Mouse (Mus musculus) hindbrain, embryonic 15.5 days (tissue): ENCODE measurements around the gene Thoc3. TPM values are rescaled to one million over a fixed set of nuclear protein-coding genes. Genes with fewer than 3 reads are reported as not detected.

Source experiments
- ATAC-seq: fragments of 200-750 bp; cut with Nextera tagmentation; 2 replicates; pipeline ENCODE4 v1.8.0; 2017; ENCODE audit warnings: low read depth, moderate number of reproducible peaks, moderate TSS enrichment; ENCODE audit not compliant: low FRiP score
- H3K27ac ChIP-seq: fragments of 300-500 bp; sonication (generic); replicated peaks from 2 replicates; pipeline ENCODE4 v1.5.1; 2015; ENCODE audit warnings: mild to moderate bottlenecking, inconsistent platforms
- H3K27me3 ChIP-seq: fragments of 300-500 bp; sonication (generic); 2 replicates; pipeline ENCODE4 v1.6.1; 2015; ENCODE audit warnings: control low read depth, inconsistent platforms
- H3K36me3 ChIP-seq: fragments of 300-500 bp; sonication (generic); 2 replicates; pipeline ENCODE4 v1.6.1; 2015; ENCODE audit warnings: control low read depth, inconsistent platforms
- H3K4me1 ChIP-seq: fragments of 300-500 bp; sonication (generic); replicated peaks from 2 replicates; pipeline ENCODE4 v1.6.1; 2015; ENCODE audit warnings: control low read depth, inconsistent platforms
- H3K4me2 ChIP-seq: fragments of 300-500 bp; sonication (generic); 2 replicates; pipeline ENCODE4 v1.6.1; 2015; ENCODE audit warnings: moderate library complexity, mild to moderate bottlenecking, inconsistent platforms
- H3K4me3 ChIP-seq: fragments of 300-500 bp; sonication (generic); 2 replicates; pipeline ENCODE4 v1.5.1; 2015; ENCODE audit warnings: mild to moderate bottlenecking, inconsistent platforms
- H3K9ac ChIP-seq: fragments of 300-500 bp; sonication (generic); 2 replicates; pipeline ENCODE4 v1.6.1; 2015; ENCODE audit warnings: inconsistent platforms
- H3K9me3 ChIP-seq: fragments of 300-500 bp; sonication (generic); 2 replicates; pipeline ENCODE4 v1.6.1; 2016; ENCODE audit warnings: control low read depth, inconsistent platforms
- WGBS: fragments of 180-500 bp; shearing (Covaris S2); methylation state at CpG from one replicate; pipeline ENCODE4 v1.1.7; 2015; 5-methylcytosine and 5-hydroxymethylcytosine counted together
- polyA plus RNA-seq: library from polyadenylated mRNA; unstranded; fragments of >200 nt; fragmentation: Nextera tagmentation; extraction: Ambion mirVana; gene quantifications from 2 replicates; pipeline ENCODE4 v1.2.1, GENCODE M21; 2015

The Thoc3 gene
- polyA plus RNA-seq, 1 experiment from 2014 or later, result 97.1 TPM

DNA sequence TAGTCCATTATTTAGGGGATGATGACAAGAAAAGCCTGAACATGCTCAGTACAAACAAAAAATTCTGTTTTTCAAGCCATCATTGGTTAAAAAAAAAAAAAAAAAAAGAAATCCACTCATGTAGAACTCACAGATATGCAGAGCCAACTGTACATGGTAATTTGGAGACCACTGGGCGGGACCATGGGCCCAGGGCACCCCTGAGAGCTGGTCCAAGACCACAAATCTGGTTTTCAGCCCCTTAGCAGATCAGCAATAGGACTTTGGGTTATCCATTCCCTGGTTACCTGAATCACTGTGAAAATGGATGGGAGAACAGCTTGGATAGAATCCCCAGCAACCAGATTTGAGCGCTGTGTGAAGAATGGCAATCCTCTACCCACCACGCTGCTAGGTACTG lies 57.0 kb downstream of the Thoc3 start:
- H3K27me3 ChIP-seq, result no peaks in the 10 kb centered on the region
- H3K9me3 ChIP-seq, result no peaks in the 10 kb centered on the region
- H3K4me3 ChIP-seq, result no peak overlapping the region
- ATAC-seq, result no peak
- no peak overlapping the region for H3K27ac ChIP-seq
- H3K4me2 ChIP-seq, result no peak overlapping the region
- WGBS, result 91% methylated on average over 3 of the region's 3 CpGs
- H3K9ac ChIP-seq, result no peak overlapping the region
- H3K36me3 ChIP-seq, result no peaks in the 10 kb centered on the region
- H3K4me1 ChIP-seq, result peaks cover 14% of the 10 kb centered on the region

Other genes with a start within 250 kb of the Thoc3 start
- 27.9 and 31.2 TPM in 2 replicates for gene Cplx2, start 97.5 kb downstream of the Thoc3 start, polyA plus RNA-seq
- gene Simc1, start 34.9 kb upstream of the Thoc3 start, polyA plus RNA-seq, result 22.4 and 24.2 TPM in 2 replicates
- gene 4833439L19Rik, start 96.6 kb upstream of the Thoc3 start, polyA plus RNA-seq, result 249 and 256 TPM in 2 replicates
- 105 and 111 TPM in 2 replicates for gene Arl10, start 106.2 kb upstream of the Thoc3 start, polyA plus RNA-seq
- gene Nop16, start 121.2 kb upstream of the Thoc3 start, polyA plus RNA-seq, result 58.0 and 62.0 TPM in 2 replicates
- gene Higd2a, start 121.4 kb upstream of the Thoc3 start, polyA plus RNA-seq, result 255 and 261 TPM in 2 replicates
- 206 and 226 TPM in 2 replicates for gene Cltb, start 142.5 kb upstream of the Thoc3 start, polyA plus RNA-seq
- 64.9 and 66.4 TPM in 2 replicates for gene Faf2, start 152.9 kb upstream of the Thoc3 start, polyA plus RNA-seq
- gene Rnf44, start 225.1 kb upstream of the Thoc3 start, polyA plus RNA-seq, result 90.7 and 91.5 TPM in 2 replicates
- gene Cdhr2, start 232.6 kb upstream of the Thoc3 start, polyA plus RNA-seq, result 0.17 and 0.26 TPM in 2 replicates